Mouse (Mus musculus): Measurements from ENCODE around the gene Astn2. TPM values are rescaled to one million over a fixed set of nuclear protein-coding genes. Genes with fewer than 3 reads are reported as not detected.

Gene Astn2
- polyA plus RNA-seq, 1 experiment from 2014 or later, result 0.14 TPM

DNA sequence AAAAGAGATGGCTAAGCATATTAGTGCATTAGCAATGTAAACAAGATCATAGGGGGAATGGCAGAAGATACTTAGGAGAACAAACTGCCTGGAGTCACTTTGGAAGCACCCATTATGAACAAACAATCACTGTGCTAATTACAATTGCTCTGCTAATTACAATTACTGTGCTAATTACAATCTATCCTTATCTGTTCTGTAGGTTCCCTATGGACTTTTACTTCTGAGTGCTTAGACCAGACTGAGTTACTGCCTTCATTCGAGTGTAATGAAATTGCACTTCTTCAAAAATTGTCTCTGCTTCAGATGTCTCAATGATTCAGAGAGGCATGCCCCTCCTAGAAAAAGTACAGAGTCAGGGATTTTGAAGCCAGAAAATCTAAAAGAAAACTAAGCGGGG lies 684.8 kb downstream of the Astn2 start:
- Histone ChIP-seq H3K27ac (ENCODE audit: low read length) (no peak overlapping the region), H3K4me2 (ENCODE audit: low read depth, low read length) (no peak overlapping the region), H3K4me1 (ENCODE audit: control insufficient read depth, insufficient read depth, low read length) (no peaks in the 10 kb centered on the region), H3K9ac (ENCODE audit: low read length) (no peak overlapping the region), H3K9me3 (replicated peaks; ENCODE audit: control insufficient read depth, low read length) (no peaks in the 10 kb centered on the region), H3K4me3 (ENCODE audit: low read length) (no peak overlapping the region), H3K36me3 (ENCODE audit: control insufficient read depth, insufficient read depth) (no peaks in the 10 kb centered on the region), H3K27me3 (ENCODE audit: control insufficient read depth, insufficient read depth, low read length) (no peaks in the 10 kb centered on the region)
- ATAC-seq (replicated peaks; ENCODE audit: extremely low read depth, insufficient read depth, low FRiP score), result no peak
- WGBS, result 67% methylated on average over 2 of the region's 2 CpGs

DNA sequence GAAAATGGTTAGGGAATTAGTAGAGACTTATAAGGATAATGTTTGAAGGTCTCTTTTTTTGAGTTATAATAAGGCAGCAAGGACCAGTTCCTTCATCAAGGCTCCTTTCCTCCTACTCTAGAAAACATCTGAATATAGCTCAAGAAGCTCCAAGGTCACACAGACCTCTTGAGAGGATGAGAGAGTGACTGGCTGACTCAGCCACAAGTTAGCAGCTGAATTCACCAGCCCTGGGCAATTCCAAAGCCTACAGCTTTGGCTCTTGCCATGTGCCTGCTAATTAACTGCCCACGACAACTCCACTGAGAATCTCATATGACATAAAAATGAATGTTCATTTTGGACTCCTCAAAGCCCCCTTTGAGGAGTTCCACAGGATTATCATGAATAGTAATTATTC lies 686.5 kb downstream of the Astn2 start:
- no peak overlapping the region for H3K4me3 ChIP-seq (ENCODE audit: low read length)
- no peaks in the 10 kb centered on the region for H3K36me3 ChIP-seq (ENCODE audit: control insufficient read depth, insufficient read depth)
- ATAC-seq (replicated peaks; ENCODE audit: extremely low read depth, insufficient read depth, low FRiP score), result no peak
- H3K9ac ChIP-seq (ENCODE audit: low read length), result no peak overlapping the region
- no peak overlapping the region for H3K27ac ChIP-seq (ENCODE audit: low read length)
- no peaks in the 10 kb centered on the region for H3K9me3 ChIP-seq (replicated peaks; ENCODE audit: control insufficient read depth, low read length)
- H3K4me2 ChIP-seq (ENCODE audit: low read depth, low read length), result no peak overlapping the region
- 70% methylated on average over 1 of the region's 1 CpGs for WGBS
- no peaks in the 10 kb centered on the region for H3K4me1 ChIP-seq (ENCODE audit: control insufficient read depth, insufficient read depth, low read length)
- no peaks in the 10 kb centered on the region for H3K27me3 ChIP-seq (ENCODE audit: control insufficient read depth, insufficient read depth, low read length)

DNA sequence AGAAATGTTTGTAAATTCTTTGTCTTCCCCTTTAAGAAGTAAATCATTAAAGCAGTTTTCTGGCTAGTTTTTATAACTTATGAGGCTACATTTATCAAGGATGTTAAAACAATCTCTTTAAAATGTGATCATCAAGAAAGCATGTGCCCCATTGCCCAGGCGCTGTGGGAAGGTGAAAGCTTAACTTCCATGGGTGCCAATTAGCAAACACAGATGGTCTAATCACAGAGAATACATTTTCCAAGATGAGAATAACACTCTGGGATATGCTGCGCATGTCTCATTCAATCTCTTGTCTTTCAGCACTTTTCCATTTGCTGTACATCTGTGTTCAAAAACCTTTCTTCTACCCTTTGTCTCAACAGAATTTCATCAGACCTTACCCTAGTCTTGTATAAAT lies 688.3 kb downstream of the Astn2 start:
- Histone ChIP-seq H3K9me3 (replicated peaks; ENCODE audit: control insufficient read depth, low read length) (no peaks in the 10 kb centered on the region), H3K4me2 (ENCODE audit: low read depth, low read length) (no peak overlapping the region), H3K36me3 (ENCODE audit: control insufficient read depth, insufficient read depth) (no peaks in the 10 kb centered on the region), H3K27ac (ENCODE audit: low read length) (no peak overlapping the region), H3K9ac (ENCODE audit: low read length) (no peak overlapping the region), H3K4me3 (ENCODE audit: low read length) (no peak overlapping the region), H3K27me3 (ENCODE audit: control insufficient read depth, insufficient read depth, low read length) (no peaks in the 10 kb centered on the region), H3K4me1 (ENCODE audit: control insufficient read depth, insufficient read depth, low read length) (no peaks in the 10 kb centered on the region)
- ATAC-seq (replicated peaks; ENCODE audit: extremely low read depth, insufficient read depth, low FRiP score), result no peak
- 82% methylated on average over 2 of the region's 2 CpGs for WGBS

DNA sequence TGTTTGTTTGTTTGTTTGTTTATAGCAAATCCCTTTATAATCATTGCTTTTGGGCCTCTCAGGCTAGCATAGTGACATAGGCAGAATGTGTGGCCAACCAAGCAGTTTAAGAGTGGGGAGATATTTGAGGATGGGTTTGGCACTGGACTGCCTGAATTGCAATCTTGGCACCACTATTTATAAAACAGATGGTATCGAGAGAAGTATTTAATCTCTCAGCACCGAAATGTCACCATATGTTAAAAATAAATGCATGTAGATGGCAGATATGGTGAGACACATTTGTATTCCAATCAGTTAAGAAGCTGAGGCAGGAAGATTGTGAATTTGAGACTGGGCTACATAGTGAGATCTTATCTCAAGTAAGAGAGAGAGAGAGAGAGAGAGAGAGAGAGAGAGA lies 692.7 kb downstream of the Astn2 start:
- no peak for ATAC-seq (replicated peaks; ENCODE audit: extremely low read depth, insufficient read depth, low FRiP score)
- WGBS, result 60% methylated on average over 2 of the region's 2 CpGs
- H3K9me3 ChIP-seq (replicated peaks; ENCODE audit: control insufficient read depth, low read length), result no peaks in the 10 kb centered on the region
- H3K4me2 ChIP-seq (ENCODE audit: low read depth, low read length), result no peak overlapping the region
- H3K36me3 ChIP-seq (ENCODE audit: control insufficient read depth, insufficient read depth), result no peaks in the 10 kb centered on the region
- no peaks in the 10 kb centered on the region; the same call in 1 of the 2 replicates for H3K4me1 ChIP-seq (ENCODE audit: control insufficient read depth, insufficient read depth, low read length)
- H3K9ac ChIP-seq (ENCODE audit: low read length), result no peak overlapping the region
- H3K27ac ChIP-seq (ENCODE audit: low read length), result no peak overlapping the region
- H3K27me3 ChIP-seq (ENCODE audit: control insufficient read depth, insufficient read depth, low read length), result no peaks in the 10 kb centered on the region
- H3K4me3 ChIP-seq (ENCODE audit: low read length), result no peak overlapping the region

DNA sequence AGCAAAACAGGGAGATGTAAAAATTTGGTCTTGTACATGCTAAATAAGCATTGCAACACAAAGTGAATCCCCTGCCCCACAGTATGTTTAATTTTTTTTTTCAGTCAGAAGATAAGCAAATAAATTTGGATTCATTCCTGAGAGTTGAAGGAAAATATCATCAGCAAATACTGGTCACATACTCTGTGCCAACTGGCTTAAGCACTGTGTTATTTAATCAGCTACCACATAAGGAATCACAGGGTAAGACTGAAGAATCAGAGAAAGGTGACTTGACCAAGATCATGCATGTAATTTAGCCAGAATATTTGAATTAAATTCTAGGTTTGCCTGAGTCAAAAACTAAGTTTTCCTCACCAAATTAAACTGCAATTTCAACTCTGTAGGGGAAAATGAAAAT lies 693.8 kb downstream of the Astn2 start:
- no peaks in the 10 kb centered on the region for H3K27me3 ChIP-seq (ENCODE audit: control insufficient read depth, insufficient read depth, low read length)
- H3K27ac ChIP-seq (ENCODE audit: low read length), result no peak overlapping the region
- no peak overlapping the region for H3K4me3 ChIP-seq (ENCODE audit: low read length)
- ATAC-seq (replicated peaks; ENCODE audit: extremely low read depth, insufficient read depth, low FRiP score), result no peak
- no peak overlapping the region for H3K9ac ChIP-seq (ENCODE audit: low read length)
- no peaks in the 10 kb centered on the region for H3K9me3 ChIP-seq (replicated peaks; ENCODE audit: control insufficient read depth, low read length)
- no peak overlapping the region for H3K4me2 ChIP-seq (ENCODE audit: low read depth, low read length)
- no peaks in the 10 kb centered on the region; the same call in 1 of the 2 replicates for H3K4me1 ChIP-seq (ENCODE audit: control insufficient read depth, insufficient read depth, low read length)
- H3K36me3 ChIP-seq (ENCODE audit: control insufficient read depth, insufficient read depth), result no peaks in the 10 kb centered on the region

DNA sequence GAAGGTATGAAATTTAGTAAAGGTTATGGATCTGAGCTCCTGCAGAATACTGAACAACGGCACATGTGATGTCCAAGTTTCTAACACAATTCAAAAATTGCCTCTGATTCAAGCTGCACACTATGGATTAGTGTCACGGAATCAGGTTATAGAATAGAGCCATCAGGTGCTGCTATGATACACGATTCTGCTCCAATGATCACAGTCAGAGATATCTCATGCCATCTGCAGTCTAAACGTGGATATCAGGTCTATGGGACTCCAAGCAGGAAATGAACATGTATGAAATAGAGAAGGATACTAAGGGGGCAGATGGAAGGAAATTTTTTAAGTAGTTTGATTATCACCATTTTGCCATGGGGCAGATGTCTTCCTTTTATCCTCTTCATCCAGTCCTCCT lies 702.6 kb downstream of the Astn2 start:
- no peaks in the 10 kb centered on the region for H3K9me3 ChIP-seq (replicated peaks; ENCODE audit: control insufficient read depth, low read length)
- WGBS, result 73% methylated on average over 4 of the region's 4 CpGs

DNA sequence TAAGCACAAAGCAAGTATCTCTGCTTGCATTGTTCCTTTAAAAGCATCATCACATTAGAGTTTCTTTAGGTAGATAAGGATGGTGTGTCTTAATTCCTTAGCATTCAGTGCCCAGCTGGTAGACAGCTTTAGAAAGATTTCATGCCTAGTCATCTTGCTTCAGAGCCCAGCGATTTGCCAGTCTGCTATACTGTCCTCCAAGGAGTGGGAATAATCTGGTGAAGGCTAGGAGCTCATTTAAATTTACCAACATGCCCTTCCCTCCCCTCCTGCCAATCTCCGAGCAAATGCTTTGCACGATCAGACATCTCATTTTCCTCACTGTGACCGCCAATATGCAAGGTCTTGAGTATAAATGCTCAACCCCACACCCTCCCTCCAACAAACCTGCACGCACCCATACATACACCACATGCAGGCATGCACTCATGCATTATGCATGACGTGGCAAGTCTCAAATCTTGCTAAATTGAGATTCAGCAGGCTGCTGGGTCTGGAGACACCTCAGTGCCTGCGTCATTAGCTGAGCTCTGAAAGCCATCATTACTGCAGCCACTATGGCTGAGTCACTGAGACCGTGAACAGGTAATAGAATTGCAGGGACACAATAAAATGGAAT lies 704.6 kb downstream of the Astn2 start:
- no peak for ATAC-seq (replicated peaks; ENCODE audit: extremely low read depth, insufficient read depth, low FRiP score)
- Histone ChIP-seq H3K36me3 (ENCODE audit: control insufficient read depth, insufficient read depth) (no peaks in the 10 kb centered on the region), H3K4me1 (ENCODE audit: control insufficient read depth, insufficient read depth, low read length) (no peaks in the 10 kb centered on the region), H3K9me3 (replicated peaks; ENCODE audit: control insufficient read depth, low read length) (no peaks in the 10 kb centered on the region), H3K9ac (ENCODE audit: low read length) (no peak overlapping the region), H3K4me3 (ENCODE audit: low read length) (no peak overlapping the region), H3K27me3 (ENCODE audit: control insufficient read depth, insufficient read depth, low read length) (no peaks in the 10 kb centered on the region), H3K4me2 (ENCODE audit: low read depth, low read length) (no peak overlapping the region), H3K27ac (ENCODE audit: low read length) (no peak overlapping the region)
- WGBS, result 68% methylated on average over 8 of the region's 8 CpGs

More for the DNA sequence above, 702.6 kb downstream of the Astn2 start:
- ATAC-seq (replicated peaks; ENCODE audit: extremely low read depth, insufficient read depth, low FRiP score), result no peak
- Histone ChIP-seq H3K27me3 (ENCODE audit: control insufficient read depth, insufficient read depth, low read length) (no peaks in the 10 kb centered on the region), H3K4me2 (ENCODE audit: low read depth, low read length) (no peak overlapping the region), H3K4me1 (ENCODE audit: control insufficient read depth, insufficient read depth, low read length) (no peaks in the 10 kb centered on the region), H3K27ac (ENCODE audit: low read length) (no peak overlapping the region), H3K36me3 (ENCODE audit: control insufficient read depth, insufficient read depth) (no peaks in the 10 kb centered on the region), H3K9ac (ENCODE audit: low read length) (no peak overlapping the region), H3K4me3 (ENCODE audit: low read length) (no peak overlapping the region)

DNA sequence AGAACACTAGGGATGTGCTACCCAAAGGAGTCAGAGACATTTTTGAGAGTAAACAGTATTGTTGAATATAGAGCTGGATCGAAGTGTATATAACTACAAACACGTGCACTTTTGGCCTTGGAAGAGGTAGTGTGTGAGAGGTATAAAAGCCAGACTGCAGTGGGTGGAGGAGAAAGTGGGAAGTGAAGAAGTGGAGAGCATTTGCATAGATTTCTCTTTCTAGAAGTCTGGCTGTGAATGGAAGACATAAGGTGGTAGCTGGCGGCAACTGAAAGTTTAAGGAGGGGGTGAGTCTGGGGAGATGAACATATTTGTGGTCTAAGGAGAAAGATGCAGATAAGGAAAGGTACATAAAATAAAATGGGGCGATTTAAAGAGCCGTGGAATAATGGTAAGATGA lies 709.2 kb downstream of the Astn2 start:
- H3K27me3 ChIP-seq (ENCODE audit: control insufficient read depth, insufficient read depth, low read length), result no peaks in the 10 kb centered on the region
- 84% methylated on average over 5 of the region's 5 CpGs for WGBS
- no peak overlapping the region for H3K4me2 ChIP-seq (ENCODE audit: low read depth, low read length)

DNA sequence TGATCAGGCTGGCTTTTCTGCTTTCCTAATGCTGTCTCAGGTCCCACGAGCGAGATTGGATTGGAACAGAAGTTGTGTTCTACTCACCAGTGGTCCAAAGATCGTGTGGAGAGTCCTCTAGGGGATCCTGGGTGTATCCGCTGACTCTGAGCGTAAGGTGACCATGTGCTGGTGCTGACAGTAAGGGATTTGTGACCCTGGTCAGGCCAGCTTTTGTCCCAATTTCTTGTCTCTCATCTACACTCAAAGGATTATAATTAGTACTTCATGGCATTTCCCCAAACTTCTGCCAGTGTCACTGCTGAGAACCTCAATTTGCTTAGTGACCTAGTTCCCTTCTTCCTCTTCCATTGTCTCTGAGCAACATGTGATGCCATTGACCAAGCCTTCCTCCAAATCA lies 710.4 kb downstream of the Astn2 start:
- 82% methylated on average over 5 of the region's 5 CpGs for WGBS
- Histone ChIP-seq H3K27me3 (ENCODE audit: control insufficient read depth, insufficient read depth, low read length) (no peaks in the 10 kb centered on the region), H3K9ac (ENCODE audit: low read length) (no peak overlapping the region), H3K36me3 (ENCODE audit: control insufficient read depth, insufficient read depth) (no peaks in the 10 kb centered on the region), H3K4me3 (ENCODE audit: low read length) (no peak overlapping the region), H3K9me3 (replicated peaks; ENCODE audit: control insufficient read depth, low read length) (no peaks in the 10 kb centered on the region), H3K4me1 (ENCODE audit: control insufficient read depth, insufficient read depth, low read length) (no peaks in the 10 kb centered on the region), H3K4me2 (ENCODE audit: low read depth, low read length) (no peak overlapping the region), H3K27ac (ENCODE audit: low read length) (no peak overlapping the region)
- no peak for ATAC-seq (replicated peaks; ENCODE audit: extremely low read depth, insufficient read depth, low FRiP score)

More for the DNA sequence above, 709.2 kb downstream of the Astn2 start:
- H3K36me3 ChIP-seq (ENCODE audit: control insufficient read depth, insufficient read depth), result no peaks in the 10 kb centered on the region
- H3K27ac ChIP-seq (ENCODE audit: low read length), result no peak overlapping the region
- ATAC-seq (replicated peaks; ENCODE audit: extremely low read depth, insufficient read depth, low FRiP score), result no peak
- no peak overlapping the region for H3K9ac ChIP-seq (ENCODE audit: low read length)
- H3K4me1 ChIP-seq (ENCODE audit: control insufficient read depth, insufficient read depth, low read length), result no peaks in the 10 kb centered on the region
- H3K9me3 ChIP-seq (replicated peaks; ENCODE audit: control insufficient read depth, low read length), result no peaks in the 10 kb centered on the region
- no peak overlapping the region for H3K4me3 ChIP-seq (ENCODE audit: low read length)
